Mouse (Mus musculus) lung, embryonic 14.5 days (tissue): ENCODE results near the gene Ccdc28b. TPM values are rescaled to one million over a fixed set of nuclear protein-coding genes. Genes with fewer than 3 reads are reported as not detected.
A peak's percentile ranks its signal among the peaks of the same experiment; 100 is the strongest.

ENCODE experiments used
- ATAC-seq: fragments of 200-750 bp; cut with Nextera tagmentation; 2 replicates; pipeline ENCODE4 v1.8.0; 2017; ENCODE audit warnings: mild to moderate bottlenecking, moderate TSS enrichment, moderate library complexity; ENCODE audit not compliant: insufficient read depth
- DNase-seq: peaks from one replicate; pipeline ENCODE4 v3.0.0-alpha.2; 2015
- H3K27ac ChIP-seq: fragments of 300-500 bp; sonication (generic); 2 replicates; pipeline ENCODE4 v1.5.1; 2014; ENCODE audit warnings: low read depth, mild to moderate bottlenecking, moderate library complexity
- H3K27me3 ChIP-seq: fragments of 300-500 bp; sonication (generic); 2 replicates; pipeline ENCODE4 v1.6.1; 2014; ENCODE audit warnings: low read length, control low read depth; ENCODE audit not compliant: insufficient read depth
- H3K36me3 ChIP-seq: fragments of 300-500 bp; sonication (generic); 2 replicates; pipeline ENCODE4 v1.6.1; 2014; ENCODE audit warnings: control low read depth; ENCODE audit not compliant: insufficient read depth
- H3K4me1 ChIP-seq: fragments of 300-500 bp; sonication (generic); 2 replicates; pipeline ENCODE4 v1.6.1; 2014; ENCODE audit warnings: antibody characterized with exemption, control low read depth; ENCODE audit not compliant: insufficient read depth
- H3K4me2 ChIP-seq: fragments of 300-500 bp; sonication (generic); 2 replicates; pipeline ENCODE4 v1.6.1; 2014; ENCODE audit warnings: mild to moderate bottlenecking
- H3K4me3 ChIP-seq: fragments of 300-500 bp; sonication (generic); 2 replicates; pipeline ENCODE4 v1.5.1; 2014; ENCODE audit warnings: low read depth, low read length
- H3K9ac ChIP-seq: fragments of 300-500 bp; sonication (generic); 2 replicates; pipeline ENCODE4 v1.6.1; 2014
- H3K9me3 ChIP-seq: fragments of 300-500 bp; sonication (generic); 2 replicates; pipeline ENCODE4 v1.6.1; 2016; ENCODE audit warnings: low read depth, low read length, control low read depth
- CTCF ChIP-seq: IDR thresholded peaks from 2 replicates; pipeline ENCODE4 v1.5.1; 2016; ENCODE audit warnings: antibody characterized with exemption, low read depth
- WGBS: fragments of 180-500 bp; shearing (Covaris S2); extraction: QIAGEN DNeasy Blood & Tissue Kit; methylation state at CpG from one replicate; pipeline ENCODE4 v1.1.7; 2014; 5-methylcytosine and 5-hydroxymethylcytosine counted together
- polyA plus RNA-seq: library from polyadenylated mRNA; unstranded; fragments of >200 nt; fragmentation: Nextera tagmentation; extraction: Ambion mirVana; gene quantifications from 2 replicates; pipeline ENCODE4 v1.2.1, GENCODE M21; 2014

Gene Ccdc28b
- polyA plus RNA-seq, 1 experiment from 2014 or later, result 46.3 TPM

- DNase-seq (no peak), ATAC-seq (no peak)
- Histone ChIP-seq H3K27me3 (no peaks in the 10 kb centered on the region), H3K36me3 (peaks cover 36% of the 10 kb centered on the region), H3K9me3 (no peaks in the 10 kb centered on the region), H3K9ac (no peak overlapping the region), H3K27ac (no peak overlapping the region), H3K4me2 (no peak overlapping the region), H3K4me1 (no peaks in the 10 kb centered on the region), H3K4me3 (no peak overlapping the region)
- WGBS, result 68% methylated on average over 4 of the region's 4 CpGs
- no peak for TF ChIP-seq CTCF
These were observed 13.7 kb downstream of the Ccdc28b start for GRCm38 (mm10) chr4:129610026-129610425.

GRCm38 (mm10) chr4:129609139-129609631, 14.6 kb downstream of the Ccdc28b start:
- Histone ChIP-seq H3K27ac (no peak overlapping the region), H3K27me3 (no peaks in the 10 kb centered on the region), H3K4me1 (no peaks in the 10 kb centered on the region), H3K4me2 (no peak overlapping the region), H3K9ac (no peak overlapping the region), H3K4me3 (no peak overlapping the region), H3K36me3 (peaks cover 41% of the 10 kb centered on the region), H3K9me3 (no peaks in the 10 kb centered on the region)
- DNase-seq, result no peak
- 72% methylated on average over 12 of the region's 12 CpGs for WGBS
- TF ChIP-seq CTCF, result no peak
- ATAC-seq, result 0 out of 2 replicates have a peak, but pooled peaks have one; percentile 22

- Histone ChIP-seq H3K9me3 (no peaks in the 10 kb centered on the region), H3K4me3 (no peak overlapping the region), H3K4me1 (no peaks in the 10 kb centered on the region), H3K9ac (0 out of 2 replicates have a peak overlapping the region, but pooled peaks have one; percentile 2), H3K36me3 (peaks cover 48% of the 10 kb centered on the region), H3K27ac (no peak overlapping the region), H3K27me3 (no peaks in the 10 kb centered on the region), H3K4me2 (no peak overlapping the region)
- TF ChIP-seq CTCF, result peak; percentile 94
- peak; percentile 94 for DNase-seq
- ATAC-seq, result peak; percentile 76
- 38% methylated on average over 7 of the region's 7 CpGs for WGBS
These were observed 15.2 kb downstream of the Ccdc28b start for GRCm38 (mm10) chr4:129608426-129609025.

GRCm38 (mm10) chr4:129600233-129601158, 23.3 kb downstream of the Ccdc28b start, which contains the start of the genes Eif3i and Tmem234:
Gene Eif3i, minus strand, starts transcription at chr4:129600648.
Gene Tmem234, plus strand, starts transcription at chr4:129600668.
- peak; percentile 21; the same call in 1 of the 2 replicates for TF ChIP-seq CTCF
- WGBS, result under 1% methylated on average over 74 of the region's 74 CpGs
- H3K36me3 ChIP-seq, result peaks cover 60% of the 10 kb centered on the region
- DNase-seq (peak; percentile 91), ATAC-seq (peak; percentile 92)
- peaks cover 10% of the 10 kb centered on the region for H3K4me1 ChIP-seq
- H3K9me3 ChIP-seq, result no peaks in the 10 kb centered on the region
- H3K27me3 ChIP-seq, result no peaks in the 10 kb centered on the region
- H3K27ac ChIP-seq, result peak within 1 kb of the TSS; percentile 68
- H3K9ac ChIP-seq, result peak within 1 kb of the TSS; percentile 71
- peak within 1 kb of the TSS; percentile 91 for H3K4me3 ChIP-seq
- H3K4me2 ChIP-seq, result peak within 1 kb of the TSS; percentile 71

- Histone ChIP-seq H3K4me1 (no peaks in the 10 kb centered on the region), H3K27me3 (no peaks in the 10 kb centered on the region), H3K9me3 (no peaks in the 10 kb centered on the region), H3K27ac (no peak overlapping the region), H3K36me3 (peaks cover 34% of the 10 kb centered on the region), H3K4me3 (no peak overlapping the region), H3K4me2 (no peak overlapping the region), H3K9ac (no peak overlapping the region)
- TF ChIP-seq CTCF, result no peak
- 77% methylated on average over 4 of the region's 4 CpGs for WGBS
- DNase-seq (no peak), ATAC-seq (no peak)
These were observed 34.9 kb downstream of the Ccdc28b start for GRCm38 (mm10) chr4:129588865-129589264.

- Histone ChIP-seq H3K4me1 (no peaks in the 10 kb centered on the region), H3K4me3 (no peak overlapping the region), H3K27me3 (no peaks in the 10 kb centered on the region), H3K36me3 (peaks cover 16% of the 10 kb centered on the region), H3K4me2 (no peak overlapping the region), H3K9me3 (no peaks in the 10 kb centered on the region), H3K9ac (no peak overlapping the region), H3K27ac (no peak overlapping the region)
- DNase-seq, result no peak
- no peak for TF ChIP-seq CTCF
- ATAC-seq, result no peak
- 33% methylated on average over 1 of the region's 1 CpGs for WGBS
These were observed 36.8 kb downstream of the Ccdc28b start for GRCm38 (mm10) chr4:129586943-129587342.

- ATAC-seq (peak; percentile 42; the same call in 1 of the 2 replicates), DNase-seq (no peak)
- no peaks in the 10 kb centered on the region for H3K27me3 ChIP-seq
- H3K4me2 ChIP-seq, result peak overlapping the region; percentile 85
- H3K9ac ChIP-seq, result no peak overlapping the region
- no peaks in the 10 kb centered on the region for H3K9me3 ChIP-seq
- H3K4me1 ChIP-seq, result no peaks in the 10 kb centered on the region
- H3K27ac ChIP-seq, result no peak overlapping the region
- H3K36me3 ChIP-seq, result peaks cover 4% of the 10 kb centered on the region
- TF ChIP-seq CTCF, result no peak
- WGBS, result 72% methylated on average over 9 of the region's 9 CpGs
- H3K4me3 ChIP-seq, result peak overlapping the region; percentile 44; the same call in 1 of the 2 replicates
These were observed 38.0 kb downstream of the Ccdc28b start for GRCm38 (mm10) chr4:129585773-129586172.
